Mouse (Mus musculus) monocyte, adult 2 months (primary cell): ENCODE results near the gene Lrrc3c.
"Not testable (repeated sequence)": the region's sequence is repeated elsewhere in the genome, so short reads cannot be mapped to it uniquely, and the experiment has no call there.

Experiments used
- DNase-seq, 2 experiments: peaks; one replicate each; pipeline ENCODE4 v3.0.0; 2022; ENCODE audit warnings: low spot score in 2 of 2, low read depth in 1 of 2

The Lrrc3c gene

DNA sequence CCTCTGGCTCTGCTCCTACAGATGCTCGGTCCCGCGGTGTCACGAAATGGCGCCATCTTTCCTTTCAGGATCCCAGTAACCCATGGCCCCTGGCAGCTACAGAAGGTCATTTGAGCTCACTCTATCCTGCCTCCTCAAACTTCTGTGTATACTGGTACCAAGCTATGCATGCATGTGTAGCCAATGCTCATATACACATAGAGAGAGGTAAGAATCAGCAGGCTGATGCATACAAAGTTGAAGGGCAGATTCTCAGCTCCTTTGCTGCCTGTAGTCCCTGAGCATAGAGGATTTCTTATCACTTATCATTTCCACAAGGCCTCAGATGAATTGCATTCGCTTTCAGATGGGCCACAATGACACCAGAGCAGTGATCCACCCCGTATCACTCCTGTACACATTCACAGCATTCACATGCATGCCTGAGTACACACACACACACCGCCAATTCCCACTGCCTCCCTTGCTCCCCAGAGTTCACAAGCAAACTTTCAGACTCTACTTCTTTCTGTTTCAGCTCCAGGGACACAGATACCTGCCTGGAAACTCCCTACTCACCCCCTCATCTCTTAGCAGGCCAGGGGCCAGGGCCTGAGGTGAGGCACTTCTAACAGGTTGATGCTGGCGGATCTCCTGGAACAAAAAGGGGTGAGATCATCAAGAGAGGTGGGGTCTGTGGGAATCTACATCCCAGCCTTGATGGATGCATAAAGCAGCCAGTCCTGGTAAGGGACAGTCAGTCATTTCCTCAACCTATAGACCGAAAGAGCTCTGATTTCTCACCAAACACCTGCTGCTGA lies 27.7 kb downstream of the Lrrc3c start, which contains the start of the genes Gm12355 and Gsdma3:
Gm12355 (minus strand) TSS at position 51 of the 800 bp plus-strand sequence.
Gsdma3 (plus strand) TSS at position 750 of the 800 bp plus-strand sequence.
- DNase-seq = no peak

DNA sequence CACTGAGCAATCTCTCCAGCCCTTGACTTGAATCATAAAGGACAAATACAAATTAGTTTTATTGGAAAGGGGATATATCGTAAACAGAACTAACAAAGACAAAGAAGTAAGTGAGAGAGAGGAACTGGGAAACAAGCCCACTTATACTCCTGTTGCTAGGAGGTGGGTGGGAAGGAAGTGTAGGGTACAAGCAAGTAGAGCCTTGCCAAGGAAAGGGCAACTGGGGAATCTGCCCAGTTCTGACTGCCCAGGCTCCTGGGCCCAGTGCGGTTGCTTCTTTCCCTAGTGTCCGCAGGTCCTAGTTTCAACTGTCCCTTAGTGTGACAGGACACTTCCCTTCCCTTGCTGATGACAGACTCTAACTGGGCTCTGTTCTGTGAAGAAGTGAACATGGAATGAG lies 30.6 kb downstream of the Lrrc3c start:
- DNase-seq = no peak

DNA sequence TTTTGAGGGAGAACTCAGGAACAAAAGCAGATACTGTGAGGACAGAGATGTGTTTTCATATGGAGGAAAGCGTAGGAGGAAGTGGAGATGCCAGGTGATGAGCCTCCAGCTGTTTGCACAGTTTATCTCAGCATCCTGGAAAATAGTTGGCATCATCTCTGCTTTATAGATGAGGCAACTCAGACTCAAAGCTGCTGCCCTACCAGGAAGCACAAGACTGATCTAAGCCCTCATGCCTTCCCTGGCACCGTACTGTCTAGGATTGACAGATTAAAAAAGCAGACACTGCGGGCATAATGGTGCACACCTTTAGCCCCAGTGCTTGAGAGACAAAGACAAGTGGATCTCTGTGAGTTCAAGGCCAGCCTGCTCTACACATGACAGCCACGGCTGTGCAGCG lies 32.6 kb downstream of the Lrrc3c start:
- DNase-seq = no peak

DNA sequence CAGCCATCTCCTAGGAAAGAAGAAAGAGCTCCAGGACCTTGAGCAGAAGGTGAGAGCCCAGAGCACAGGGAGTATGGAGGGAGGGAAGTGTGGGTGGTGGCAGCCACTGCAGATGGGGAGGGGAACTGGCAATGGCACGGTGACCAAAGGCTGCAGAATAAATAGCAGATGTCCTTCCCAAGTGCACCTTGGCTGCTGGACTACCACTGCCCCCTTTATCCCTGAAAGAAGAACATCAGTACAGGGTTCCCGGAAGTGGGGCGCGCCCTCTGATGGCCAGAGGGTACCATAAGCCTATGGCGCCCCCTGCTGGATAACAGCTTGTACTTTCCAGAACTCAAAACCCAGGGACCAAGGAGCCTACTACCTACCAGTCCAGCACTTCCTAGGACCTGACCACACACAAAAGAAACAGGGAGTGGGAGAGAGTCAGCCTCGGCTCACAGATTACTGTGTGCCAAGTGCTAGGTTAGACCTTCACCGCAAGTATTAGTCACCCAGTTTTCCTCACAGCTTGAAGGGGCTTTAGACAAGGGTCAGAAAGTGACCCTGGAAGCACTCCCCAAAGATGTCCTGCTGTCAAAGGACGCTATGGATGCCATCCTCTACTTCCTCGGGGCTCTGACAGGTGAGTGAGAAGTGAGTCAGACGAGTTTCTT lies 37.4 kb downstream of the Lrrc3c start:
- DNase-seq = not testable (repeated sequence)

DNA sequence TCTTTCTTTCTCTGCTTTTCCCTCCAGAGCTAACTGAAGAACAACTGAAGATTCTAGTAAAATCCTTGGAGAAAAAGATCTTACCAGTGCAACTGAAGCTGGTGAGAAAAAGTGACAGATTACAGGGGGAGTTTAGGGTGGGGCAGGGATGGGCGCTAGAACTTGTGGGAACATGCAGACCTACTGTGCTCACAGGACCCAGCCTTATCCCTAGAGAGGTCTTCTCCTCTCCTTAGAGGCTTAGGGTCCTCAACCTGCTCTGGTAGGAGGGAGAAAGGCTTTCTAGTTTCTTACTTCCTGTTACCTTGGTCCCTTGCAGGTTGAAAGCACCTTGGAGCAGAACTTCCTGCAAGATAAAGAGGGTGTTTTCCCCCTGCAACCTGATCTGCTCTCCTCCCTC lies 39.4 kb downstream of the Lrrc3c start:
- no peak for DNase-seq

DNA sequence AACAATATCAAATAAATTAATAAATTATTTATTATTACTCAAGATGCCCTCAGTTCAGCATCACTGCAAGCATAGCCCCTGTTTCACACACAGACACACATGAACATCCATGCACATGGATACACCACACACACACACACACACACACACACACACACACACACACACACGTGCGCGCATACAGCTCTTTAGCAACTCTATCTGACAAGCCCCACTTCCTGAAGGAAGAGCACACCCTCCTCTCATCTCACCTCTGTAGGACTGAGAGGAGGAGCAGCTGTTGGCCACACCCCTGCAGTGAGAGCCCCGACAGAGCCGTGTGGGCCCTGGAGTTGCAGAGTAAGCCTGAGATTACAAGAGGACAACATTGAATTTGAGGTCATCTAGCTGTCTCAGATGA lies 42.0 kb downstream of the Lrrc3c start:
- DNase-seq = no peak

DNA sequence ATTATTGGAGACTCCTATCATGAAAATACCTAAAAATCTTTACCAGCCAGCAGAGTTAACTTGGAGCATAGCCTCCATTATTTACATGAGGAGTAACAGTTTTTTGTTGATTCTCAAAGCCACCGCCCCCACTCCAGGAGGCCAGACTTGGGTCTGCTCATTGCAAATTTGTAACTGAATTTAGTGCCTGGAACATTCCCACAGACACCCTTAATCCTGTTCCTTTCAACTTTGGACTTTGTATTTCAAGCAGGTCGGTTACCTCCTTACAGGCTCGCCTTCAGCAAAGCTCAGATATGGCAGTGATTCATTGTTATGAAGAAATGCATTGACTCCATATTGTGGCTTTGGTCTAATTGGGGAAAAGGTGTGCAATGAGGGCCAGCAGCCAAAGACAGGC lies 46.7 kb downstream of the Lrrc3c start:
- no peak for DNase-seq

DNA sequence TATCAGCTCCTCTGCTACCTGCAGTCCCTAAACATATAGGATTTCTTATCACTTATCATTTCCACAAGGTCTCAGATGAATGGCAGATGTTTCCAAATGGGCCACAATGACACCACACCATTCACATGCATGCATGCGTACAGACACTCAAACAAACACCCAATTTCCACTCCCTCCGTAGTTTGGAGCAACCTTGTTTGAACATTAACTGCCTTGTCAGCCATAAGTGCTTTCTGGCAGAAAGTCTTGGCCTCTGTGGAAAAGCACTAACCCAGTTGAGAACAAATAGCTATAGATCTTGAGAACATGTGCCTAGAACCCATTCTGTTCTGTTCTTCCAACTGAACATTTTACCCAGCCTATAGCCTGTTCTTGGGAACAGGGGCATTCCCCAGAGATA lies 47.9 kb downstream of the Lrrc3c start:
- no peak for DNase-seq

DNA sequence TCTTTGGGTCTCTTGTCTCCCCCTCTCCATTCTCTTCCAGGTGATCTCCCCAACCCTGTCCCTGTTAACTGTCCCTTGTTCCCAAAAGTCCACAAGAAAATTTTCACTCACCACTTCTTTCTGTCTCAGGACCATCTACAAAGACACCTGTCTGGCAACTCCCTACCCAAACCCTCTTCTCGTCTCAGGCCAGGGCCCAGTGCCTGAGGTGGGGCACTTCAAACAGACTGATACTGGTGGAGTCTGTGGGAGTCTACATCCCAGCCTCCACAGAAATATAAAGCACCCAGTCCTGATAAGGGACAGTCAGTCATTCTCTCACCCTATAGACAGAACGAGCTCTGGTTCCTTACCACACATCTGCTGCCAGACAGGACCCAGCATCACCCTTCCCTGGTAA lies 48.4 kb downstream of the Lrrc3c start, which contains the start of gene Gsdma2:
Gsdma2 (plus strand) TSS at position 301 of the 400 bp plus-strand sequence.
- no peak for DNase-seq
